Mouse (Mus musculus) ES-E14 (cell line): ENCODE results near the gene Slc37a4. TPM values are rescaled to one million over a fixed set of nuclear protein-coding genes. Genes with fewer than 3 reads are reported as not detected.
A peak's percentile ranks its signal among the peaks of the same experiment; 100 is the strongest.
"Not testable (repeated sequence)": the region's sequence is repeated elsewhere in the genome, so short reads cannot be mapped to it uniquely, and the experiment has no call there.

Experiments used
- DNase-seq: peaks from one replicate; pipeline ENCODE4 v3.0.0-alpha.2; 2013; ENCODE audit warnings: low read depth, low spot score
- H3K27ac ChIP-seq: 2 replicates; pipeline ENCODE4 v1.5.1; 2012; ENCODE audit warnings: low read depth, mild to moderate bottlenecking, low read length, moderate library complexity, mixed read lengths; ENCODE audit not compliant: poor library complexity, insufficient read depth, severe bottlenecking
- H3K36me3 ChIP-seq: 2 replicates; pipeline ENCODE4 v1.6.1; 2012; ENCODE audit warnings: mild to moderate bottlenecking, low read length, moderate library complexity, mixed read lengths; ENCODE audit not compliant: control insufficient read depth, poor library complexity, insufficient read depth, severe bottlenecking
- H3K4me1 ChIP-seq, 2 experiments: fragments of 150-350 bp in 1 of 2; sonication (generic) in 1 of 2; 2 replicates each; pipeline ENCODE4 v1.6.1; 2012; ENCODE audit warnings: low read length in 2 of 2, mild to moderate bottlenecking in 1 of 2, mixed read lengths in 1 of 2; ENCODE audit not compliant: control insufficient read depth in 2 of 2, insufficient read depth in 2 of 2, poor library complexity in 1 of 2
- H3K4me3 ChIP-seq, 2 experiments: fragments of 150-350 bp in 1 of 2; sonication (generic) in 1 of 2; 2 replicates each; pipeline ENCODE4 v1.5.1; 2012; ENCODE audit warnings: low read length in 2 of 2, low read depth in 1 of 2, mild to moderate bottlenecking in 1 of 2, mixed read lengths in 1 of 2; ENCODE audit not compliant: insufficient read depth in 1 of 2, poor library complexity in 1 of 2, severe bottlenecking in 1 of 2
- H3K9ac ChIP-seq: 2 replicates; pipeline ENCODE4 v1.6.1; 2012; ENCODE audit warnings: low read depth, mild to moderate bottlenecking, low read length, mixed read lengths; ENCODE audit not compliant: poor library complexity, insufficient read depth, severe bottlenecking
- H3K9me3 ChIP-seq: fragments of 150-350 bp; sonication (generic); 2 replicates; pipeline ENCODE4 v1.6.1; 2012; ENCODE audit warnings: low read depth, mild to moderate bottlenecking, low read length; ENCODE audit not compliant: control insufficient read depth, insufficient read depth
- CHD2 ChIP-seq: IDR thresholded peaks from 2 replicates; pipeline ENCODE4 v1.6.1; 2014; ENCODE audit warnings: mild to moderate bottlenecking, low read depth, low read length, inconsistent platforms
- HCFC1 ChIP-seq: IDR thresholded peaks from 2 replicates; pipeline ENCODE4 v1.6.1; 2012; ENCODE audit warnings: low read length, inconsistent platforms, borderline replicate concordance; ENCODE audit not compliant: insufficient read depth
- MAFK ChIP-seq: IDR thresholded peaks from 2 replicates; pipeline ENCODE4 v1.6.1; 2014; ENCODE audit warnings: mild to moderate bottlenecking, low read depth, low read length, inconsistent platforms; ENCODE audit not compliant: insufficient read depth
- ZC3H11A ChIP-seq: IDR thresholded peaks from 2 replicates; pipeline ENCODE4 v1.6.1; 2012; ENCODE audit warnings: low read depth, mild to moderate bottlenecking, inconsistent platforms, low read length, borderline replicate concordance
- ZNF384 ChIP-seq: IDR thresholded peaks from 2 replicates; pipeline ENCODE4 v1.6.1; 2012; ENCODE audit warnings: low read depth, low read length, inconsistent platforms
- in situ Hi-C, 2 experiments: fragments of 600-800 bp; cut with MboI; formaldehyde crosslinking; loops; one replicate each; pipeline ENCODE4 v1.15.1; 2025; ENCODE audit warnings: low sequenced_read_pairs in 2 of 2, inconsistent platforms in 1 of 2; ENCODE audit not compliant: unreplicated experiment in 2 of 2
- total RNA-seq: library from RNA; depleted of rRNA; stranded (reverse); fragments of 300-350 nt; gene quantifications from 2 replicates; pipeline ENCODE4 v1.2.3, GENCODE M21; 2012

Slc37a4 gene
- total RNA-seq, 1 experiment = 9.8 TPM

DNA sequence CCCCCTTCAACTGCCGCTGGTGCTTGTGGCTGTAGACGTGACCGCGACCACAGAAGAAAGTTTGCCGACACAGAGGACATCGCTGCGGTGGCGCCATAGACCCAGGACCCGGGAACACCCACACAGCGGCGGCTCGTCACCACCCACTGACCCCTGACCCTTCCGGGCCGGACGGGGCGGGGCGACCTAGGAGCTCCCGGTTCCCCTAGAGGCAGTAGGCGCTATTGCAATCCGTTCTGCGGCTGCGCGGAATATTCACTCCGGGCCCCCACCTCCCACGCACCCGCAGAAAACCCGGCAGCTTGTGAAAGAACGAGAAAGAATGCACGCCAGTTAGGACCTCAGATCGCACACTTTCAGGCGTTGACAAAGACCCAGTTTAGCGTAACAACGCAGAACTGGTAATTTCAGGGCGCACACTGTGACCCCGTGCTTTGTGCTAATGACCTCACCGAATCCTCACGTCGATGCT is 21.3 kb downstream of the Slc37a4 start:
- DNase-seq = peak; percentile 75
- Histone ChIP-seq H3K4me3 (peak overlapping the region; percentile 86 to 93), H3K36me3 (peaks cover 7% of the 10 kb centered on the region), H3K9ac (peak overlapping the region; percentile 81), H3K9me3 (no peaks in the 10 kb centered on the region), H3K27ac (peak overlapping the region; percentile 89), H3K4me1 (peaks cover 0 to 3% of the 10 kb centered on the region in 2 experiments; a peak in 1 of 4 replicates)
- in situ Hi-C loops = no loop called here
- TF ChIP-seq ZNF384 (no peak), HCFC1 (peak; percentile 43; the same call in 1 of the 2 replicates)

GRCm38 (mm10) chr9:44418519-44419385 is 22.1 kb downstream of the Slc37a4 start, which contains the start of gene Ccdc84:
TSS of gene Ccdc84 (minus strand) at chr9:44418569.
- TF ChIP-seq CHD2 (peak; percentile 74), MAFK (no peak), ZNF384 (peak; percentile 99)
- no peaks in the 10 kb centered on the region for H3K9me3 ChIP-seq
- peak within 1 kb of the TSS; percentile 81 for H3K9ac ChIP-seq
- peak within 1 kb of the TSS; percentile 86 to 93 for H3K4me3 ChIP-seq
- DNase-seq = peak; percentile 60
- peaks cover 2% of the 10 kb centered on the region; the same call in 1 of the 2 replicates for H3K36me3 ChIP-seq
- peak within 1 kb of the TSS; percentile 99 for H3K27ac ChIP-seq
- in situ Hi-C loops = no loop called here
- peaks cover 0 to 5% of the 10 kb centered on the region in 2 experiments; a peak in 2 of 4 replicates for H3K4me1 ChIP-seq

DNA sequence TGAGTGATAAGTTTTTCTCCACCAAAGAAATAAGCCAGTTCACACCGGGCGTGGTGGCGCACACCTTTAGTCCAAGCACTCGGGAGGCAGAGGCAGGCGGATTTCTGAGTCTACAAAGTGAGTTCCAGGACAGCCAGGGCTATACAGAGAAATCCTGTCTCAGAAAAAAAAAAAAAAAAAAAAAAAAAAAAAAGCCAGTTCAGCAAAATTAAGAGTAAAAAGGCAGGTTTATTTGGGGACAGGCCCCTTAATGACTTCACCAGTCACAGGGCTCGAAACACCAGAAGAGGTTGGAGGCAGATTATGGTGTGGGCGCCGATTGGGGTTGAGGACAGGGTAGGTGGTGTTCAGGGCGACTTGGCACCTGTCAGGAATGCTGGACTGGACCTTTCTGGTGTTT is 23.1 kb downstream of the Slc37a4 start:
- Histone ChIP-seq H3K9ac (peak overlapping the region; percentile 35; the same call in 1 of the 2 replicates), H3K4me3 (peak overlapping the region; percentile 52 to 61), H3K27ac (peak overlapping the region; percentile 99)
- TF ChIP-seq ZNF384 = peak; percentile 41
- H3K9me3 ChIP-seq, DNase-seq, H3K4me1 ChIP-seq, in situ Hi-C loops, H3K36me3 ChIP-seq: not testable (repeated sequence)

GRCm38 (mm10) chr9:44420280-44420898 is 23.7 kb downstream of the Slc37a4 start:
- no peaks in the 10 kb centered on the region for H3K9me3 ChIP-seq
- H3K4me3 ChIP-seq = peak overlapping the region; percentile 49 to 52
- H3K27ac ChIP-seq = peak overlapping the region; percentile 99; the same call in 1 of the 2 replicates
- no peak for DNase-seq
- in situ Hi-C loops = no loop called here
- TF ChIP-seq CHD2 (no peak), MAFK (no peak), ZNF384 (no peak), ZC3H11A (no peak), HCFC1 (no peak)
- H3K4me1 ChIP-seq = peaks cover 5 to 12% of the 10 kb centered on the region in 2 experiments
- H3K36me3 ChIP-seq = peaks cover 2% of the 10 kb centered on the region; the same call in 1 of the 2 replicates
- peak overlapping the region; percentile 51; the same call in 1 of the 2 replicates for H3K9ac ChIP-seq
